Mouse (Mus musculus) adrenal gland, adult 2 months (tissue): Measurements from ENCODE around the gene Tenm4. TPM values are rescaled to one million over a fixed set of nuclear protein-coding genes. Genes with fewer than 3 reads are reported as not detected.

Experiments used
- DNase-seq: peaks from one replicate; pipeline ENCODE4 v3.0.0; 2021
- polyA plus RNA-seq: library from polyadenylated mRNA; depleted of rRNA; stranded (reverse); fragments of >200 nt; gene quantifications from 2 replicates; pipeline ENCODE4 v1.2.3, GENCODE M21; 2012
- total RNA-seq, 2 experiments: library from RNA; stranded (reverse); gene quantifications; 2 replicates each; pipeline ENCODE4 v1.2.3; 2021

Gene Tenm4
- total and polyA plus RNA-seq, 3 experiments = 7.2 to 16.9 (median 15.5) TPM

GRCm38 (mm10) chr7:96808059-96808646, 637.1 kb downstream of the Tenm4 start:
- DNase-seq = no peak

- DNase-seq = no peak
Observed at GRCm38 (mm10) chr7:96811691-96812090, 640.6 kb downstream of the Tenm4 start.

DNA sequence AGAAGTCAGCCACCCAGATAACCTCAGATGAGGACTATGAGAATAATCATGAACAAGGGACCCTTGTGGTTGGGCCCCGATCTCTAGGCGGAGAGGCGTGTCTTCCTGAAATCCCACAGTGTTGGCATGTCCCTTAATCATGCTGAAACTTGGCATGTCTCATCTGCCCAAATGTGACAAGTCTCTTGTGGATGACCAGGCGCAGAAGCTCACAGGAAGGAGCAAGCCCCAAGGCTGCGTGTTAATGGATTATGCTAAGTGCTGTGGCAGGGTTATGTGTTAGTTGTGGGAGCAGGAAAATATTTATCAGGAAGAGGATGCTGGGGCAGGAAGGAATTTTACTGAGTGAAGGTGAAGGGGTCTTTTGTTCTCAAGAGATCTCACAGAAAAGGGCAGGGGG, 642.0 kb downstream of the Tenm4 start:
- DNase-seq = no peak

GRCm38 (mm10) chr7:96813497-96814400, 642.7 kb downstream of the Tenm4 start:
- DNase-seq = no peak

DNA sequence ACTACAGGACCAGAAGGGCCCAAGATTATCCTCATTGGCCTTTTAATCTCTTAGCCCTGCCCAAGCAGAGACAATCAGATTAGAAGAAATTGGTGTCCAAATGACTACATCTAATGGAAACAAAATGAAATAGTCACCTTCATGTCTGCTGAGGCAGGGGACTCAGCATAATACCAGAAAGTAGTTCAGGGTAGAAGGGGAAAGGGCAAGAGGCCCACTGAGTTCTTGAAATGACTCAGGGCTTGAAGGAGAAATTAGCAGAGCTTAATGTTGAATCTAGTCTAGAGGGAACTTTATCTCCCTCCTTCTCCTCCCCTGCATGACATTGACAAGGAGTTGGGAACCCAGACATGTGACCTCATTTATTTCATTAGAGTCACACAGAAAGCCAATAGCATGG, 643.5 kb downstream of the Tenm4 start:
- DNase-seq = no peak

- DNase-seq = peak; percentile 61
Observed at GRCm38 (mm10) chr7:96817030-96817674, 646.1 kb downstream of the Tenm4 start.

DNA sequence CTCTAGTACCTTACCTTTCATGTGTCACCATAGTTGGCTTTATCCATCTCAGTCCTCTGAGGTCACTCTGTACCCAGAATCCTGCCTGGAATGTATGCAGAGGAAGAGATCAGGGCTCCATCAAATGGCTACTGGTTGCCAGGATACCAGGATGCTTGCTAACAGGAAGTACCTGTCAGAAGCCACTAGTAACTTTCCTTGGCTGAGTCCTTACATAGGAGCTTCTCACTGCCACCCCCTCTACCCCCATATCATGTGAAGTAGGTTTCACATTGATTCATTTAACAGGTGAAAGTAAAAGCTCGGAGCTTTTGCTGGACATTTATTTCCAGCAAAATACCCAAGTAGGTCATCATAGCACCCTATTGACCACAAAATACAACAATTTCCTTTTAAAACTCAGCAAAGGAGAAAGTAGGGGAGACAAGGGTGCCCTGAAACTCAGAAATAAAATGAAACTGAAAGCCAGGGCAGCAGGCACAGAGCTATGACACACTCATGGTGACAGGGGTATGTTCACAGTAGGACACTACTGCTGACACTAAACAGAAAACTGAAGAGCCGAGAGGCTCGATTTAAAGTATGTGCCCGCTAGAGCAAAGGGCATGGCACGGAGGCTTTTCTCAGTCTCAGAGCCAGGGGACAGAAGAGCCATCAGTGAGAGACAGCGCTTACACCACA, 647.3 kb downstream of the Tenm4 start:
- DNase-seq = no peak

DNA sequence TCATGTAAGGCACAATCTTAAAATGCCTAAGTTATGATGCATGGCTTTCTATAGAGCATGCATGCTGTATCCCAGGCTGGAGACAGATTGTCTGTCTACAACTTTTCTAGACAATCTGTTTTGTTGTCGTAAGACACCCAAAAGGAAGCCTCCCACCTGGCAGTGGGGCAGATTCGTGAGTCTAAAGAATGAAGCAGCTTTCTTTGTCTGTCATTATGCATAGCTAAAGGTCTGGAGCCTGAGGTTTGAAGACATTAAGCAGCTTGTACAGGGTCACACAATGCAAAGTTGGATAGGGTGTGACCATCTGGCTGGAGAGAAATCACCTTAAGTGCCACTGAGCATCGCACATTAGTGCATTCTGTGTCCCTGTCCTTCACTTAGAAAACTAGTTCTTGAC, 648.5 kb downstream of the Tenm4 start:
- no peak for DNase-seq

GRCm38 (mm10) chr7:96820343-96820742, 649.3 kb downstream of the Tenm4 start:
- no peak for DNase-seq

GRCm38 (mm10) chr7:96826101-96826500, 655.1 kb downstream of the Tenm4 start:
- no peak for DNase-seq

DNA sequence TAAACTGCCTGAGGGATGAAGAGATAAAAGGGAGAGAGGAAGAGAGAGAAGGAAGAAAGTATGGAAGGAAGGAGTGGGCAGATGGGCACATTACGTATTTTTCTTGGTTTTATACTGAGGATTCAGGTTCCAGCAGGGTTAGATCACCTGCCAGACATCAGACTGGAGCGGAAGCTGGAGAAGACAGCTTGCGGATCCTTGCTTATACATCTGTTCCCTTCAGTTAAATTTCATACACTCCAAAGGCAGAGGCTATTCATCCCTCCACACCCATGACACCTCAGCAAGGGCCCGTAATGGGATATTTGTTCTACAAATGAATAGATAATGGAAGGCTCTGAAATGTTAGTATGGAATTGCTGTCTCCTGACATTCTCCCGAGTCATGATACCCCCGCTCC, 655.6 kb downstream of the Tenm4 start:
- no peak for DNase-seq

- DNase-seq = peak; percentile 66
Observed at GRCm38 (mm10) chr7:96832551-96832950, 661.5 kb downstream of the Tenm4 start.

DNA sequence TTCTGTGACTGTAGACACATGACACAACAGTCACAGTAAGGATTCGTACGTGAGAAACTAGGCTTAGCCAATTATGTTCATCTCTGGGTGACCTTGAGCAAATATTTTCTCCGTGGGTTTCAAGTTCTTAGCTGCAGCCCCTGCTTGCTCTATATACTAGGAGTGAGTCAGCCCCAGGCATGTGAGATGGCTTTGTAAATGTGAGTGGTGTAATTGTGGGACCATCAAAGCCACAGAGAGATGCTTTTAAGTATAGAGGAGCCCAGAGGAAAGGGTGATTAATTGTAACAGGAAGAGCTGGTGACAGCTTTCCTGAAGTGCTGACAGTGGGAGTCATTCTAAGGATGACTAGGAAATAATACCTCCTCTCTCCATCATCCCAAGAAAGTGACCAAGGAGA, 662.0 kb downstream of the Tenm4 start:
- DNase-seq = no peak

GRCm38 (mm10) chr7:96834681-96835289, 663.7 kb downstream of the Tenm4 start:
- peak; percentile 79 for DNase-seq

GRCm38 (mm10) chr7:96835313-96835712, 664.3 kb downstream of the Tenm4 start:
- DNase-seq = no peak

DNA sequence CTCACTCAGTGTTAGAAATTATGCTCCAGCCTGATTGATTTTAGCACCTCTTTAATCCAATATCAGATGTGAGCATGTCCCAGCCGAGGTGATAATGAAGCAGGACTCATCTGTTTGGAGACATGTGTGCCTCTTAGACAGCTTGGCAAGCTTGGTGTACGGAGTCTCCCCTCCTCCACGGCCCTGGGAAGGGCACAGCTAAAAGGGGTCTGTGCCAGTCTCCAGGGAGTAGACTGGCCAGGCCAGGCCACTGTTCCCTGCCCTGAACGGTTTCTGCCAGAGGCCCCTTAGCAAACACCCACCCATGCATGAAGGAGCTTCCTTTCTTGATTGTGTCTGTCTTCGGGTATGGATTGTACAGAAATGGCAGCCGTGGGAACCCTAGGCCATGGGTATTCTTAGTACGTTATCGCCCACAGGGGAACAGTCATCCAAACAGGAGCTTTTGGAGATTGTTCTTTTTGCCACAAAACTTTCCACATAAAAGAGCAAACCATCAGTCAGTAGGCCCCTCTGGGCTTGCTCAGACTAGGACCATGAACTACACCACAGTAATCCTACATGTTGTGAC, 667.3 kb downstream of the Tenm4 start:
- DNase-seq = no peak

- DNase-seq = no peak
Observed at GRCm38 (mm10) chr7:96838926-96839325, 667.9 kb downstream of the Tenm4 start.

GRCm38 (mm10) chr7:96839586-96839985, 668.5 kb downstream of the Tenm4 start:
- peak; percentile 82 for DNase-seq

- no peak for DNase-seq
Observed at GRCm38 (mm10) chr7:96842477-96843255, 671.6 kb downstream of the Tenm4 start.

- peak; percentile 59 for DNase-seq
Observed at GRCm38 (mm10) chr7:96844104-96844894, 673.3 kb downstream of the Tenm4 start.
